Mouse (Mus musculus) spleen, postnatal 4 days (tissue): ENCODE results near the gene Smarcd3.
A peak's percentile ranks its signal among the peaks of the same experiment; 100 is the strongest.

Source experiments
- DNase-seq, 2 experiments: peaks; one replicate each; pipeline ENCODE4 v3.0.0; 2022; ENCODE audit warnings: low spot score in 2 of 2

Smarcd3 gene

DNA sequence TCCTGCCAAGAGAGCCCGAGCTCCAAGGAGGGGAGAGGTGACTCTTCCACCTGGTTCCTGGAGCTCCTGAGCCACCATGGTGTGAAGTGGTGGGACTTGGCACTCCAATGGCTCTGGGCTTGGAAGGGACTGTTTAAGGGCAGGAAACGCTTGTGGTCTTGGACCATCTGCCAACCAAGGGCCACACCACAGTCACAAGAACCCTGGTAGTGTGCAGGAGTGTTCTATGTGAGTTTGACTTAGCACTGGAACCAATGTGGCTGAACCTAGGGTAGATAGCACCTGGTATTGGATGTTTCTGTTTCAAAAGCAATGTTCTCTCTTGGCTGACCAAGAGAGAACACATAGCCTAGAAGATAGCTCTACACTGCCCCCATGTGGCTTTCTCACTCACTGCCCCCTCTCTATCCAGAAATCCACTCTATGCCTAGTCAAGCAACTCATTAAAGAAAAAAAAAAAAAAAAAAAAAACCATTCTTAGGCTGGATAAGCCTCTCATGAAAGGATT, 26.9 kb downstream of the Smarcd3 start:
- peak; percentile 73 to 85 for DNase-seq

DNA sequence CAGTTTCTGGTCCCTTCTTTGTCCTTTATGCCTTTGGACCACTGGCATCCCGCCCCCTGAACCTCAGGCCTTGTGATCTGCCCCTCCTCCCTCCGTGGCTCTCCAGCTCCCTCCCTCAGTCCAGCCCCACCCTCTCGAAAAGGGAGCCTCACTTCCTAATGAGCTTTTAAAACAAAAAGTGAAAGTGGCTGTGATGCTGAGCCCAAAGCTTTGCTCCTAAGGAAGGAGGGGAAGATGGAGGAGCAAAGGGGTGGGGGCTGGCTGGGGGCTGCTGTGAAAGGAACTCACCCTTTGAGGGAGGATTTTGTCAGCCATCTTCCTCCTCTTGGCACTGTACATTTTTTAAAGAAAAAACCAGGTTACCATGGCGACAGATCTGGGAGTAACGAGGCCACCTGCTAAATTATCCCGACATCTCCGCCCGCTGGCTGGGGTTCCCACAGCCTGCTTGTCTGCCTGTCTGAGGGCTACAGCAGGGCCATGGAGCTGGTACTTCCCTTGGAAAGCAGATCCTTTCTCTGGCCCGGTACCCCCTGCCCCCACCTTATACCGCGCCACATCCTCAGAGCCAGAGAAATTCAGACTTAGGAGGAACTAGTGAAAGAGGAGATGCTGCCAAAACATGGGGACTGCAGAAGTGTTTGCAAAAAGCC, 27.6 kb downstream of the Smarcd3 start:
- no peak for DNase-seq

DNA sequence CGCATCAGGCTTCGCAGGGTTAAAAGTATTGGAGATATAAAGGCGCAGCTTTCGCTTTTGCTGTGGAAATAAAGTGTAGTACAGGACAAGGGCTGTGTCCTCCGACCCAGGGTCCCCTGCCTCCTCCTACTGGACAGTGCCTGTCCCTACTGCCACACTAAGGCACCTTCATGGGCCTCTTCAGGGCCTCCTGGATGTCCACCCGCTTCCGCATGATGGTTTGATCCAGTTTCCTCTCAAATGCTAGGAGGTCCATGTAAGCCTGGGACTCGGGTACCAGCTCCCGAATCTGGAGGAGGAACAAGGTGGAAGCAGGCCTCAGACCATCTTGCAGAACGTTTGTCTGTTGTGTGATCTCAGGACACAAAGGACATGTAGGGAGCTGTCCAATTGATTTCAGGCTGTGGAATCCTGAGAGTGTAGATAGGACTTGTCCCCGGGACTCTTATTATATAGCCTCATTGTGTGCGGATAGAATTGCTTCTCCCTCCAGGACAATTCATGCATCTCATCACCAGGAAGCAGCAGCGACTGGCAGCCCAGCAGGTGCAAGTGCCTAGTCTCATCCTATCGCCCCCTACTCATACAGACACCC, 28.3 kb downstream of the Smarcd3 start:
- DNase-seq = no peak

DNA sequence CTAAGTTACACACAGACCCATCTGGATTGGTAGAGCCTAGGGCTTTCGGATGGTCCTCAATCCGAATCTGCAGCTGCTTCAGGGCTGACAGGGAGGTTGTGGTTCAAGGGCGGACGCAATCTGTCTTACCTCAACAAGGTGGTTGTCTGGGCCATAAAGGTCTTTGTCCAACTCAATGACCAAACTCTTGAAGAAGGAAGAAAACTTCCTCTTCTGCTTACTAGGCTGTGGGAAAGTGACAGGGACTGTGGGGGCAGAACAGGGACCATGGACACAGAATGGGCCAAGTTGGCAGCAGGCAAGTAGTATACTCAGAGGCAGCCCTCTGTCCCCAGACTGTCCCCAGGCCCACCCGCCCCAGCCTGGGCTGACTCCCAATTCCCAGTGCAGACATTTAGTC, 28.9 kb downstream of the Smarcd3 start:
- DNase-seq = no peak

DNA sequence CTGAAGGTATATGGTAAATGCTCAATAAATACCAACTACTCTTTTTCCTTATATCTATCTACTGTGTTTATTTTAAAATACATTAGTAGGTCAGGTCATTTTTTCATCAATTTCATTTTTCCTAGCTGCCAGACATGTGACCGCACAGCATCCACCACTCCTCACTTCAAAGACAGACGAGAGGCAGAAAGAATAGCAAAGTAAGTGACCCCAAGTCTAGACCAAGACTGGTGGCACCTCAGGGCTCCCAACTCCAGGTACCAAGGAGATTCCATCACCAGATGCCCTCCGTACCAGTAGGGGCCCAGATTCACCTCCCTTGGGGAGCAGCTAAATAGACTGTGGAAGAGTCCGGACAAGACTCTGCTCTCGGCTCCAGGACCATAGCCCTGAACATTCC, 29.9 kb downstream of the Smarcd3 start:
- DNase-seq = no peak

DNA sequence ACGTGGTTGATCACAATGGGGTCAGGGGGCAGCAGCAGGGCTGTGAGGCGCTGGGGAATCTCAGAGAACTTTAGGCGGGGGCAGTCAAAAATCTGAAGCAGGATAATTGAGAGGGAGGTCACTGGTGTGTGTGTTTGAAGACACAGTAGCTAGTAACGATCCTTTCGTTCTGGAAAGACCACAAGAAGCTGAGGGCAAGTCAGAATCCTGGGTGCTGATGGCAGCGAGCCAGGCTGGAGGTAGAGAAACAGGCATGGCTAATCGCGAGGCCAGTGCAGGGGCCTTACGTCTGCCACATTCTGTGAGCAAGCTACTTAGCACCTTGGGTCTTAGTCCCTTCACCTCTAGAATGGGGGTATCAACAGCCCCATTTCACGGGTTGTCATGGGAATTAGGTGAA, 30.3 kb downstream of the Smarcd3 start:
- DNase-seq = no peak

DNA sequence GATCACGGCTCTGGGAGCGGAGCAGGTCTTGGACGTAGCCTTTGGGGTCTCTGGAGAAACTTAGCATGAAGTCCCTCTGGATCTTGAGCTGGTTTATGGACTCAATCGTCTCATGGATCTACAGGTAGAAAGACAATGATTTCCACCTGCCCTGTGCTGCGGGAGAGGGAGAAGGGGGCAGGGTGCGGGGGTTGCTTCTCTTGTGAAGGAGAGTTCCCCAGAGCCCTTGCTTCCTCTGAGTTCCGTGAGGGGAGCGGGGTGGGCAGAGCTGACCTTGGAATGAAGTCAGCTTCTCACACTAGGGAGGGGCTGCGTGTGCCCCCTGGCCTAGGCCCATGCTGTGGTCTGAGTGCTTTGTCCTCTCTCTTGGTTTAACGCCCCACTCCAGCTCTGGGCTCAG, 31.0 kb downstream of the Smarcd3 start:
- DNase-seq = no peak

DNA sequence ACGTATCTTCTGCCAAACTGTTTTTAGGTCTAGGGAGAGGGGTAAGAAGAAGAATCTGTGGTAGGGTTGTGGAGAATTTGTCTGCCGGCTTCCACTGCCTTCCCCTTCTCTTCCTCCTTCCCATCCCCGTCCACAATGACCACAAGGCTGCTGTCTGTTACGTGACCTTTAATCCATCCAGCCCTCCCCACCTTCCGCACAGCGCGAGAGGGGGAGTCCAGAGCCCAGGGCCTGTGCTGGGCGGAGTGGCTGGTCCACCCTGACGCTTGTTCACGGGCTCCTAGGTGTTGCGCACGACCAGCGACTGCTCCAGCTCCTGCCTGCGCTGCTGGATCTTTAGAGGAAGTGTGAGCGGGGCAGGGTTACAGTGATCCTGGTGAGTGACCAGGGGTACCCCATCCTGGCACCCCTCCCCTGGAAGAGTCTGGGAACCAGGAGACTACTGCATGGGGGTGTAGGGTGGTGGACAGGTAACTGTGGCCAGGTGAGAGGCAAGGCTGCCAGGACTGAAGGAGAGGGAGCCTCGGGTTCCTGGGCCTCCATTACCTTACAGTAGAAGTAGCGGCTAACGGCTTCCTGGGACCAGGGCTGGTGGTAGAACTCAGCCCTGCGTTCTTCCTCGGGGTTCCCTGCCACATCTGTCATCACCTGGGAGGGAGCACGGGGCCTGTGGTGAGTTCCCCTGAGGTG, 31.6 kb downstream of the Smarcd3 start:
- no peak for DNase-seq

DNA sequence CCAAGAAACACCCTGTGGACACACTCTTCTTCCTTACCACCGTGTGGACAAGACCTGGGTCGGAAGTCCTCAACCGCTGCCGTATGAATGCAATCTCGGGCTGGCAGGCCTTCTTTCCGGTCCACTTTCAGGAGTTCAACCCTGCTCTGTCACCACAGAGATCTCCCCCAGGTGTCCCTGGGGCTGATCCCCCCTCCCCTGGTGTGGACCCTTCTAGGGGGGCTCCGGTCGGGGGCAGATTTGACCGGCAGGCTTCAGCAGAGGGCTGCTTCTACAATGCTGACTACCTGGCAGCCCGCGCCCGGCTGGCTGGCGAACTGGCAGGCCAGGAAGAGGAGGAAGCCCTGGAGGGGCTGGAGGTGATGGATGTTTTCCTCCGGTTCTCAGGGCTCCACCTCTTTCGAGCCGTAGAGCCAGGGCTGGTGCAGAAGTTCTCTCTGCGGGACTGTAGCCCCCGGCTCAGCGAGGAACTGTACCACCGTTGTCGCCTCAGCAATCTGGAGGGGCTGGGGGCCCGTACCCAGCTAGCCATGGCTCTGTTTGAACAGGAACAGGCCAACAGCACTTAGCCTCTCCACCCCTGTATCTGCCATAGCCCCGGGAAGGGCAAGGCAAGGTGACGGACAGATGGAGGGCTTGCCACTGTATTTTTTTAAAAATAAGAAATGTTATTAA, 32.3 kb downstream of the Smarcd3 start:
- no peak for DNase-seq

DNA sequence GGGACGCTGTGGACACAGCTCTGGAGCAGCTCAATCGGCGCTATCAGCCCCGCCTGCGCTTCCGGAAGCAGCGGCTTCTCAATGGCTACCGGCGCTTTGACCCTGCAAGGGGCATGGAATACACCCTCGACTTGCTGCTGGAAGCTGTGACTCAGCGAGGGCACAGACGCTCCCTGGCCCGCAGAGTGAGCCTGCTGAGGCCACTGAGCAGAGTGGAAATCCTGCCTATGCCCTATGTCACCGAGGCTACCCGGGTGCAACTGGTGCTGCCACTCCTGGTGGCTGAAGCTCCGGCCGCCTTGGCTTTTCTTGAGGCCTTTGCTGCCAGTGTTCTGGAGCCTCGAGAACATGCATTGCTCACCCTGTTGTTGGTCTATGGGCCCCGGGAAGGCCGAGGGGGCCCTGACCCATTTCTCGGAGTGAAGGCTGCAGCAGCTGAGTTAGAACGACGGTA, 32.9 kb downstream of the Smarcd3 start:
- DNase-seq = peak in 1 of 2 experiments; percentile 27

DNA sequence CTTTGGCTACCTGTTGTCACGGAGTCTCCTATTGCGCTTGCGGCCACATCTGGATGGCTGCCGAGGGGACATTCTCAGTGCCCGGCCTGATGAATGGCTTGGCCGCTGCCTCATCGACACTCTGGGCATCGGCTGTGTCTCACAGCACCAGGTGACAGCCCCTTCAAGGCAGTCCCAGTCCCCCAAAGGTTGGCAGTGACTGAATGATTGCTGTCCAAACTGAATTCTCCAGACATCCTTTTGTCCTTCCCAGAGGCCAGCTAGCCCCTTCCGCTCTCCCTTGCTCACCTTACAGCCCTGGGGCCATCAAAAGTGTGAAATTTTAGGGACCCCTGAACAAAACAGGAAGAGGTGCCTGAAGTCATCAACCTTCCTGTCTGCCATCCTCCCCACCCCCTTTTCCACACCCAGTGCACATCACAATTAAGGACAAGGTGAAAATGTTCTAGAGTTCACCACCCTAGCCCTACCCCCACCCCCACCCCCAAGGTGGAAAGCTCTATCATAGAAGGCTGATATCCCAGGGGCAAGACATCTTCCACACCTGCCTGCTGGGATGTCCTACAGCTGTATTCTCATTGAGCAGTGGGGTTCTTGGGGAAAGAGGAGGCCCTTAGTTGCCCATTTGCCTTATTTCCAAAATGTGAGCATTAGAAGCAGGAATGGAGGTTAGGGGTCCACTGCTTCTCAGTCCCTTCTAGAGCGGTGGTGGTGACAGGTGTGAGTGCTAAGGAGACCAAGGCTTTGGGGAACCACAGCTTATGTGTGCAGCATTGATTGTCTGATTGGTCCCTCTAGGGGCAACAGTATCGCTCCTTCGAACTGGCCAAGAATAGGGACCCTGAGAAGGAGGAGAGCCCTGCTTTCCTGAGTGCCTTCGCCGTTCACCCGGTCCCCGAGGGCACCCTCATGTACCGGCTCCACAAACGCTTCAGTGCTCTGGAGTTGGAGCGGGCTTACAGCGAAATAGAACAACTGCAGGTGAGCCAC, 34.4 kb downstream of the Smarcd3 start:
- DNase-seq = no peak

DNA sequence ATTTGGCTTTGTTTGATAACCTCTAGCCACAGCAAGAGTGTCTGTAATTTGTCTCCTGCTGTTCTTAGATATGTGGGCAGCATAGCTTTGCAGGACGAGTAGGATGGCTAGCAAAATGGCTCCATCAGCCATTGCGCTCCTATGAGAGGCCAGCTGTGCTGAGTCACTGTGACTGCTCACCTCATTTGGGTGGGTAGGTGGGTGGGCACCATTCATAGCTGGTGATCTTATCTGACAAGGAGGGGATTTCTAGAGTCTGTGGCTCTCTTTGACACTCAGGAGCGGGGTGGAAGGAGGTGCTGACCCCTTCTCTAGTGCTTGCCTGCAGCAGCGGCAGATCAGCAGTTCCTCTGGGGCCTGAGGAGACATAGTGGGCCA, 37.0 kb downstream of the Smarcd3 start:
- no peak for DNase-seq

DNA sequence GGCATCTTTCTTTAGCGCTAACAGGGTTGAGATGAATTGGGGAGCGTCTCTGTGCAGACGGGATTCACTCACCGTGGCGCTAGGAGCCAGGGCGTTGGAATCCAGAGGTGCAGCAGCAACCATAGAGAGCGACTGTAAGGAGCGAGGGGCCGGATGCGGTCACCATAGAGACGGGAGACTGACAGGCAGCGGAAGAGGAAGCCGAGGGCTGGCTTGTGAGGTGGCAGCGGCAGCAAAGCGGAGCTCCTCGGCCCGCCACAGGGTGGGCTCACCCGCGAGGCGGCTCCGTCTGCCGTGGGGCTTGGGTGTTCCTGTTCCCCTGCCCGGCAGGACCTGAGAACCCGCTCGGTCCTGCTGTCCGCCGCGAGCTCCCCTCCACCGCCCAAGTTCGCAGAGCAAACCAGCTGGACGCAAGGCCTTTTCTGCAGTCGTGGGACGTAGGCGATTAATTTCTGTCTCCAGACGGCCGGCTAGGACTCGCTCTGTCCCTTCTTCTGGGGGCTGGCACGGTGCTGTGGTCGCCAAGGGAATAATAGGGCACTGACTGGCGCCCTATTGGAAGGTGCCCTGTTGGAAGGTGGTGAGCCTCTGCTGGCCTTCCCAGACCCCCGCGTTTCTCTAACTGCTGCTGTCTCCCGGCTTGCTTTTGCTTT, 37.5 kb downstream of the Smarcd3 start, which contains the start of gene Chpf2:
Gene Chpf2, plus strand, starts transcription at position 195 of the 653 bp plus-strand sequence.
- DNase-seq = peak; percentile 78 to 87

DNA sequence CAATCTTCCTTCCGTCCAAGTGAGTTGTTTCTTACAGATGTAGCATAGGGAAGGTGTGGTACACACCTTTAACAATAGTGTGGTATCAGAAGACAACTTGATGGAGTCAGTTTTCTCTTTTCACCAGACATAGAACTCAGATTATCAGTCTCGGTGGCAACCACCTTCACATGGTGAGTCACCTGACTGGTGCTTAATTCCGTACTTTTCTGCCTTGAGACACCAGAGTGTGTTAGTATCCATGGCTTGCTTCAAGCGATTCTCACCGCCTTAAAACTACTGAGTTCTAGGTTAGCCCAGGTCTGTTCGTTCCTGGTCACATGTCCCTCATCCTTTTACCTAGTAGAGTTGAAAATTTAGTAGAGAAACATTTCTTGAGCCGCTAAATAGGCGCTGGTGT, 38.1 kb downstream of the Smarcd3 start:
- DNase-seq = no peak

DNA sequence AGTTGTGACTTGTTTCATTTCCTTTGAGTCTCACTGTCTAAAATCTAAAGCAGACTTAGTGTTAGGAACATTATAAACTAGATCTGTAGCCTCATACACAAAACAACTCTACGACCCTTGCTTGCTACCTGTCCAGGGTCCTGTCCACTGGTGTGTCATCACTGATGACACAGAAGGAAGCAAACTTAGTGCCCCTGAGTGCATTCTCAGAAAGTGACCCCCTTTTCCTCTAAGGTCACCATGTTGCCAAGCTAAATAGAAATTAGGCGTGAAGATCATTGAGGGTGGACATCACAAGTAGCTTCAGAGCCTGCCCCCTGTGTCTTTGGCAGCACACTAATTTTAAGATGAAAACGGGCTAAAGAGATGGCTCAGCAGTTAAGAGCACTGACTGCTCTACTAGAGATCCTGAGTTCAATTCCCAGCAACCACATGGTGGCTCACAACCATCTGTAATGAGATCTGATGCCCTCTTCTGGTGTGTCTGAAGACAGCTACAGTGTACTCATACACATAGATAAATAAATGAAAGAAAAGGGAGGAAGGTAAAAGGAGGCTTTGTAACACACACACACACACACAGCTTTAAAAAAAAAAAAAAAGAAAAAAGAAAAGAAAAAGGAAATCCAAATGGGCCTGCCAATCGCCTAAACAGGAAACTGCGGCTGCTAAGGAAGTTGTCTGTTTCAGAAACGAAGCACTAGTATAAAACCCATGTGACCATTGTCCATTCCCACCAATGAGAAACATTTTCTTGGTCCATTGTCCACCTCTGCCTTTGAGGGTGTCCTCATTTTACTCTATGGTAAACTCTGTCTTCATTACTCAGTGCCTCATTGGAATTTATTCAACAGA, 45.9 kb downstream of the Smarcd3 start:
- DNase-seq = no peak

DNA sequence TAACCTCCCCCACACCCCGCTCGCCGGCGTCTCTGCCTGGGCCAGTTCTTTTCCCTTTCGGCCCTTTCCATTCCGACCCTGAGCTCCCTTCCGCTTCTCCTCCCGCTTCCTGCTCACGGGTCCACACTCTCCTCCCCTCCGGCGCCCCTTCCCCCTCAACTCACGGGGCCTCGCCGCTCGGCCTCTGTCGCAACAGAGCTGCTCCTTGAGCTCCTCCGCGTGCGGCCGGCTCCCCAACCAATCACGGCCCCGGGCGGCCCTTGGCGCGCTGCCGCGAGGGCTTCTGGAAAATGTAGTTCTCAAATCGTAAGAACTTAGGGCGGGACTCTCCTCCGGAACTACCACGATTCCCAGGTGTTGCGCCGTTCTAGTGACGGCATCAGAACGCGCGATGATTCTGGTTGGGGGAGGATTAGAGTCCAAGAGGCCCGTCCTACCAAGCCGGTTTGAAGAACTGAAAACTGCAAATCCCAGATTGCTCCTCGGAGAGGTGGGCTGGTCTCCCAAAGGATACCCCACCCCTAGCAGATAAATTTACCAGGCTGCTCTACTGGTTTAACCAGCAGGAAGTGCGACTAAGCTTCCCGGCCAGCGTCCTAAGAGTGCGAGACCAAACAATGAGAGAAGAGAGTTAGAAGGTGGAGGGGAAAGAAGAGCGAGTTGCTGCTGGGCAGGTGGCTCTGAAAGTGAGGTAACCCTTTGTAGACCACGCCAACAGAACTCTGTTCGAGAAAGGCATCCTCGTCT, 46.9 kb downstream of the Smarcd3 start, which contains the start of gene Abcf2:
Gene Abcf2, minus strand, starts transcription at position 285 of the 747 bp plus-strand sequence.
- peak; percentile 97 to 99 for DNase-seq

DNA sequence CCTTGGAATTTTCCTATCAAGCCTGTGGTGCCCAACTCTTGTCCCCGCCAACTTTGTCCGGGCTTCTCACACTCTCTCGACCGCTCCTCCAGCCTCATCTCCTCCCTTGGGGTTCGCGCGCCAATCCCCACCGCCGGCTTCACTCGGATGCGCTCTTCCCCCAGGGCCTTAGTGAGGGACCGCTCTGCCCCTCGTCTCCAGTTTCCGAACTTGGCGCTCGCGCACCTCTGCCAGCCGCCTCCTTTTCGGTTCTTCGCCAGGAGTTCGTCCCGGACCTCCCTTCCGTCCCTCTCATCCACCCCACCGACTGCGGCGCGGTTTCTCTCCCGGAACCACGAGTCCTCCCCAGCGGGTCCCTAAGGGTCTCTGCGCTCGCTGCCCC, 47.4 kb downstream of the Smarcd3 start:
- peak in 1 of 2 experiments; percentile 81 for DNase-seq

DNA sequence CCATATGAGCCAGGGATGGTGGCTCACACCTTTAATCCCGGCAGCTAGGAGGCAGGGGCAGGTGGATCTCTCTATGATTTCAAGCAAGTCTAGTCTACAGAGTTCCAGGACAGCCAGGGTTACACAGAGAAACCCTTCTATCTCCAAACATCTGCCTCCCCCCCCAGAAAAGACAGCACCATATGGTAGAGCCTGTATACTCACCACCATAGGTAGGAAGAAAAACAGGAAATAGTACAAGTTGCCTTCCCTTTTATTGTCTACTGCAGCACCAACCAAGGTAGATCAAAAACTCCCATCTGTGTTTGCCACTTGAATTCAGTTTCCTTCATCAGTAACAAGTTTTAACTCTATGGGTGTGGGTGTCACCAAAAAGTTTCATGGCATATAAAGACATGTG, 48.3 kb downstream of the Smarcd3 start:
- DNase-seq = no peak

DNA sequence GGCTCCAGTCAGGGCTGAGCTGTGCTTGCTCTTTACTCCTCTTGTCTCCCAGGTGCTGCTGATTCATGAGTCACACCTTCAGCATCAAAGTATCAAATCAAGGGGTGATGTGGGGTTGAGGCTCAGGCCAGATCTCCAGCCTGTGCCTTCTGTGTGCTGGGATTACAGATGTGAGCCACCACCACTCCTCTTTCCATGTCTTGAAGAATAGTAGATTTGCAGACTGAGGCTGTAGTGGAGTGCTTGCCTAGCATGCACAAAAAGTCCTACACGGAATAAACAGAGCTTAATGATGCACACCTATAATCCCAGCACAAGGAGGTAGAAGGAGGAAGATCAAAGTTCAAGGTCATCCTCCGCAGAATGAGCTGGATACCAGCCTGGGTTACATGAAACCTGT, 67.5 kb downstream of the Smarcd3 start, which contains the start of gene 4931409K22Rik:
Gene 4931409K22Rik, minus strand, starts transcription at position 101 of the 400 bp plus-strand sequence.
- no peak for DNase-seq
